Mouse (Mus musculus): ENCODE data around the gene Mrtfa. TPM values are rescaled to one million over a fixed set of nuclear protein-coding genes. Genes with fewer than 3 reads are reported as not detected.
A peak's percentile ranks its signal among the peaks of the same experiment; 100 is the strongest.
"Not testable (repeated sequence)": the region's sequence is repeated elsewhere in the genome, so short reads cannot be mapped to it uniquely, and the experiment has no call there.

The Mrtfa gene
- total RNA-seq (2017), result 10.5 and 13.8 TPM in 2 replicates

DNA sequence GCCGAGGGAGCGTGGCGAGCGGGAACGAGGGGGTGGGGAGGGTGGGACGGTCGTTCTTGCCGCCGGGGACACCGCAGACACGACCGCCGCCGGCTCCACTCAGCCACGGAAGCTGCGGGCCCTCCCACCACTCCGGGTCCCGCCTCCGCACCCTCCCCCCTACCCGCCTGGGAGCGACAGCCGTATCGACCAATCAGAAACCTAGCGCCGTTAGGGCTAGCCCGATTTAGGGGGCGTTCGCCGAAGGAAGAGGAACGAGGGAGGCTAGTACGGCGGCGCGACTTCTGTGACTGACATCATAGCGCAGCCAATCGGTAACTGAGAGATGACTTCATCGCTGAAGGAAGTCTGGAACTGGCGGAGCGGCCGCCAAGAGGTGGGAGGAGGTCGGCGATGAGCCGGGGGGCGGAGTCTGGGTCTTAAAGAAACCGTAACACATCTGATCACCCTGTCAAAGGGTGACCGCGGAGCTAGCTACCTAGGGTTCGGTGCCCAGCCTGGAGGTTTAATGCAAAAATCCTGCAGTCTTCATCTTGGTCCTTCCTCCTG is at the start of gene Mrtfa:
Gene Mrtfa (minus strand): TSS at position 128 of the 549 bp plus-strand sequence.
- peak; percentile 98 for ATAC-seq (replicated peaks; ENCODE audit: low read depth, poor library complexity, severe bottlenecking)

DNA sequence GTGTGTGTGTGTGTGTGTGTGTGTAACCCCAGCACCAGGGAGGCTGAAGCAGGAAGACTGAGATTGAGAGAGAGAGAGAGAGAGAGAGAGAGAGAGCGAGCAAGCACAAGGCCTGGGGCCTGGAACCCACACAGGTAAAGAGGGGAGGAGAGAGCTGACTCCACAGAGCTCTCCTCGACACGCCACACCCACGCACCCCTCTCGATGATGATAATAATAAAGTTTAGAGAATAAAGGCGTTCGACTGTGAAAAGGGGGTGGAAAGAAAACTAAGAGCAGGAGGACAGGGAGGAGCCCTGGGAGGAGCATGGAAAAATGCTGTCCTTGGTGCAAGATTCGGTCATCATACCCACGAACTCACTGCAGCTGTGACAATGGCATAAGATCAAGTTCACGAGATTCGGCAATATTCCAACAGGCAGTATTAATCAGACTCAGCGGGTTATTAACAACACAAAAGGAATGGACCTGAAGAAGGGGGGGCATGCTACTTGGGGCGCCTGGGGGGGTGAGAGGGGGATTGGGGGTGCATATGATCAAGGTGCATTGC is 49.3 kb upstream of the Mrtfa start:
- no peak for ATAC-seq (replicated peaks; ENCODE audit: low read depth, poor library complexity, severe bottlenecking)

DNA sequence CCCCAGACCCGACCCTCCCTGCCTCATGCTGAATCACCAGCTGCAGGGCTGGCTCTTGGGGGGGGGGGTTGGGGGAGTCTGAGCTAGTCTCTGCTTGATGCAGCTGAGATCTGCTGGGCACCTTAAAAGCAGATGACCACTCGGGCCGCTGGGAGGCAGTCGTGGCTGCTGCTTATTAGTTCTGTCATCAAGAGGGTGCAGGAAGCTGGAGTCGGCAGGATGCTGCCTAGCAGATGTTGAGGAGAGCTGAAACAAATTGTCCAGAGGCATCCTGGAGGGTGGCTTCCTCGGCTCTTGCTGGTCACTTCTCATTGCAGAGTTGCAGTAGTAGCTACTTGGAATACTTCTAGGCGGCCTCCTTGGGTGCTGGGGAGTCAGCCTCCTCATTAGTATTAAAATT is 48.7 kb upstream of the Mrtfa start:
- ATAC-seq (replicated peaks; ENCODE audit: low read depth, poor library complexity, severe bottlenecking), result no peak; the same call in 1 of the 2 replicates

GRCm38 (mm10) chr15:81237471-81237870 is 46.9 kb upstream of the Mrtfa start:
- no peak for ATAC-seq (replicated peaks; ENCODE audit: low read depth, poor library complexity, severe bottlenecking)

GRCm38 (mm10) chr15:81236062-81236461 is 45.5 kb upstream of the Mrtfa start:
- ATAC-seq (replicated peaks; ENCODE audit: low read depth, poor library complexity, severe bottlenecking), result no peak

DNA sequence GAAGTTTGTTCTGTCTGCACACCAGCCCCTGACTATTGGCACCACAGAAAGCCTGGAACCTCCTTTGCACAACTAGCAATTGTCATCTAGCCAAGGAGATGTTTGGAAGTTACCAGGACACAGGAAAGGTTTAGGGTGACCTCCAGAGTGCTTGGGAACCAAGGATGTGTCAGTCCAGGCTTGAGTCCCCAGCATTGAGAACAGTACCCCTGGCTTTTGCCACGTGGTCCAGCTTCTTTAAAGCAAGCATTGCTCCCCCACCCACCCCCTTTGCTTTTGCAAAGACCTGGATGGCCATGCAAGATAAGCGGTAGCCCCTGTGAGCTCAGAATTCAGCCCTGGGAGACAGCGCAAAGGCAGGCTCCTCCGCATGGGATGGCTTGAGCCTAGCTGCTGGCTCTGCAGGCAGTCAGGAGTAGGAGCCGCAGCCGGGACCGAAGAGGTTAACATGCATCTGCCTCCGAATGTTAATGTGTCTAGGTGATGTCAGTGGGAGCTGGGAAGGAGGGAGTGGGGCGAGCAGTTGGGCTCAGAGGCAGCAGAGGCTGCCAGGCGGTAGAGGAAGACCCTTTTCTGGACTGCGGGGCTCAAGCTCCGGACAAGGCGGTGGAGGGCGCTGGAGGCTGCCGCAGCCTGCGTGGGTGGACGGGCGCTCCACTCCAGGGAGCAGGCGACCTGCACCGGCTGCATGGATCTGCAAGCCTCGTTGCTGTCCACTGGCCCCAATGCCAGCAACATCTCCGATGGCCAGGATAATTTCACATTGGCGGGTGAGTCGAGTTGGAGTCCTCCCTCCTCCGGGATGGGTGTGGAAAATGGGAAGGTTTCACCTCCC is 44.7 kb upstream of the Mrtfa start, which contains the start of gene Mchr1:
Gene Mchr1 (plus strand): TSS at position 414 of the 835 bp plus-strand sequence.
- peak; percentile 32; the same call in 1 of the 2 replicates for ATAC-seq (replicated peaks; ENCODE audit: low read depth, poor library complexity, severe bottlenecking)

DNA sequence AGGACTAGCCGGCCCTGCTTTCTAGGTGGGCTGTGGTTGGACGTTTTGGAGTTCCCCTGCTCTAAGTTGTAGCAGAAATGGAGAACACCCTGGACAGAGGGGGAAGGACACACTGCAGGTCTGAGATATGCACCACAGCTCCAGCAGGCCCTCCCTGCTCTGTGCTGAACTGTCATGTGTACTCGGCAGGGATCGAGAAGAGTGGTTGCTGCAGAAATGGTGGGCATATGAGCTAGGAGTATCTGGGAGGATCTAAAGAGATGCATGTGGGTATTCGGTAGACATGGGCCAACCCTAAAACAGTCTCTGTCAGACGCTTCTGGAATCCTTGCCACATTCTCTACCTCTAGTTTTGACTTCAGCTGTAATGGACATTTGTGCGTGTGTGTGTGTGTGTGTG is 40.8 kb upstream of the Mrtfa start:
- no peak for ATAC-seq (replicated peaks; ENCODE audit: low read depth, poor library complexity, severe bottlenecking)

- ATAC-seq (replicated peaks; ENCODE audit: low read depth, poor library complexity, severe bottlenecking), result no peak
These were observed 39.2 kb upstream of the Mrtfa start for GRCm38 (mm10) chr15:81229791-81230190.

DNA sequence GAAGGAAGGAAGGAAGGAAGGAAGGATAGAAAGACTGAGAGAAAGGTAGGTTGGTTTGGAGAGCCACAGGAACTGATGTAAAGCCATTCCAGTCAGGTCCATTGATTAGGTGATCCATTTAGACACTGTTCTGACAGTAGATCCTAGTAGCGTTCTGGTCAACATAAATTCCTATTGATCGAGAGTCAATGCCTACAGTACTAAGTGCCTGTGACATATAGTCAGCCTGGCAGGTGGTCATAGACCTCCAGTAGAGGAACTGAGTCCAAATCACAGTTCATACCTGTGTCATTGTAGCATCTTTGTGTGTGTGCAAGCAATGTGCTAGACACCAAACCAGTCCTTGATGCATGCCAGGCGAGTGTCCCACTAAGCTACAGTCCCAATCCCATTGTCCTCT is 37.7 kb upstream of the Mrtfa start:
- no peak for ATAC-seq (replicated peaks; ENCODE audit: low read depth, poor library complexity, severe bottlenecking)

GRCm38 (mm10) chr15:81227275-81227674 is 36.7 kb upstream of the Mrtfa start:
- ATAC-seq (replicated peaks; ENCODE audit: low read depth, poor library complexity, severe bottlenecking), result no peak

- no peak for ATAC-seq (replicated peaks; ENCODE audit: low read depth, poor library complexity, severe bottlenecking)
These were observed 36.2 kb upstream of the Mrtfa start for GRCm38 (mm10) chr15:81226796-81227195.

- no peak for ATAC-seq (replicated peaks; ENCODE audit: low read depth, poor library complexity, severe bottlenecking)
These were observed 35.2 kb upstream of the Mrtfa start for GRCm38 (mm10) chr15:81225732-81226131.

DNA sequence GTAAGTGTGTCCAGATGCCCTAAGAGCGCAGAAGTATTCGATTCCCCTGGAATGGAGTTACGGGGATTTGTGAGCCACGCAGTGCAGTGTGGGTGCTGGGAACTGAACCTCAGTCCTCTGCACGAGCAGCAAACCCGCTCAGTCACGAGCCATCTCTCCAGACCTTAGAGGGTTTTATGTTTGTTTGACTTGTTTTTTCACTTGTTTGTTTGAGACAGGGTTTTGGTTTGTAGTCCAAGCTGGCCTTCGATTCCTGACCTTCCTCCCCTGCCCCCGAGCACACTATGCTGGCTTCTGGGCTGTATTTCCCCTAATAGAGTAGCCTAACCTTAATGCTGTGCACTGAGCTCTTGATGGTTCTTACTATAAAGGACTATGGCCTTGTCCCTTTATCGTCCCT is 34.5 kb upstream of the Mrtfa start:
- no peak for ATAC-seq (replicated peaks; ENCODE audit: low read depth, poor library complexity, severe bottlenecking)

DNA sequence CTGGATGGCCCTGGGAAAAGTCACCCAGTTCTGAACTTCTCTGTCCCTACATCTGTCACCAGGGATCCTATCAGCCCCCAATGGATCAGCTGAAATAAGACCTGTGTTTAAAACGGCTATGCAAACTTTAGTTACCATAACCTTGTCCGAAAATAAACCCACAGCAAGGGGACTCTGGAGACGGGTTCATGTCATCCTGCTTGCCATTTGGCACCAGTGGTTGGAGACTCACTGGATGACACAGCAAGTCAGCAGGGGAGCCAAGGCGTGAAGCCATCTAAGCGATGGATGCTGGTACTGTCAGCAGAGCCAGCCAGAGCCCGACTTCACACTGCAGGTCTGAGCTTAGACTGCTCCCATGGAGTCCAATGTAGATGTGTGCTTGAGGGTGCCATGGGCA is 30.9 kb upstream of the Mrtfa start:
- no peak for ATAC-seq (replicated peaks; ENCODE audit: low read depth, poor library complexity, severe bottlenecking)

DNA sequence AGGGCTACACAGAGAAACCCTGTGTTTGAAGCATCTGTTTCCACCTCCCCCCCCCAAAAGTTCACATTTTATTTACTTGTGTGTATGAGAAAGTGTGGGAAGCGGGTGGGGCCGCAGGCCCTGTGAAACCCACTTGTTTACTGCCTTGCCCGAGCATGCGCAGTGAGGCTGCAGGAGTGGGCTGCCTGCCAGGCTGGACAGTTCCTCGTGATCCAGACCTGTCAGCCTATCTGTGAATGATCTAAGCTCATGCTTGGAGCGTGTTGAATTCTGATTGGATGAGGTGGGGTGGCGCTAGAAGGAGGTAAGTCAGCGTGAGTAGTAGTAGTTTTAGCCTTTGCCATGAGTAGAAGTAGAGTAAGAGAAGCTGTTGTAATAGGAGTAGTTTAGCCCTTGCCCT is 29.5 kb upstream of the Mrtfa start:
- not testable (repeated sequence) for ATAC-seq (replicated peaks; ENCODE audit: low read depth, poor library complexity, severe bottlenecking)

- ATAC-seq (replicated peaks; ENCODE audit: low read depth, poor library complexity, severe bottlenecking), result peak; percentile 45; the same call in 1 of the 2 replicates
These were observed 28.5 kb upstream of the Mrtfa start for GRCm38 (mm10) chr15:81219054-81219453.

GRCm38 (mm10) chr15:81216906-81217653 is 26.5 kb upstream of the Mrtfa start:
- no peak for ATAC-seq (replicated peaks; ENCODE audit: low read depth, poor library complexity, severe bottlenecking)

DNA sequence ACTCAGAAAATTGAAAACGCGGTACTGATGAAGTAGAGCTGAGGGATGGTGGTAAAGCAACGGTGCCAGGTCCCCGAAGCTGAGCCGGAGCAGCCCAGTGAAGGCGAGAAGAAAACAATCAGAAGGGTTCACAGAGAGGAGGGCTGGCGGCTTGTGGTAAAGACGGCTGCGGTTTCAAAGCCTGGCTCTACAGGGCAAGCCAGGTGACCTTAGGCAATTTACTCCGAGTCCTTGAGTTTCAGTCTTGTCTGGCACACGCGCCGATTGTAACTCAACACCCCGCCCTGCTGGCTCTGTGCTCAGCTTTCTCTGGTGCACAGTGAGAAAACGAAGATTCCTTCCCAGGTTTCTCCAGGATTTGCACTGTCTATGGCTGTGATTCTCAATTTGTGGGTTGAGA is 22.4 kb upstream of the Mrtfa start:
- ATAC-seq (replicated peaks; ENCODE audit: low read depth, poor library complexity, severe bottlenecking), result no peak

DNA sequence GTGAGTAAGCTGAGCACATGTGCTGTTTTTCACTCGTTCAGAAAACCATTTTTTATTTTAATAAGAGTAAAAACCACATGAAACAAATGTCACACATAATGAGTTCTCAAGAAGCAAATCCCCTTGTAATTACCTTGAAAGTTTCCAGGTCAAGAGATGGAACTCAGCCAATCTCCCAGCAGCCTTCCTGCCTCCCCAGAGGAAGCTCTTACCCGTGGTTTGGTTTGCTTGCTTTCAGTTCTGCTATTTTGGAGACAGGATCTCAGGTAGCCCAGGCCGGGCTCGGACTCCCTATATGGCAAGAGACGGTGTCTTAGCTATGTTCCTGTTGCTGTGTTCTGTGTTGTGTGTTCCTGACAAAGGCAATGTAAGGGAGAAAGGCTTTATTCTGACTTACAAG is 19.9 kb upstream of the Mrtfa start:
- ATAC-seq (replicated peaks; ENCODE audit: low read depth, poor library complexity, severe bottlenecking), result peak; percentile 69

DNA sequence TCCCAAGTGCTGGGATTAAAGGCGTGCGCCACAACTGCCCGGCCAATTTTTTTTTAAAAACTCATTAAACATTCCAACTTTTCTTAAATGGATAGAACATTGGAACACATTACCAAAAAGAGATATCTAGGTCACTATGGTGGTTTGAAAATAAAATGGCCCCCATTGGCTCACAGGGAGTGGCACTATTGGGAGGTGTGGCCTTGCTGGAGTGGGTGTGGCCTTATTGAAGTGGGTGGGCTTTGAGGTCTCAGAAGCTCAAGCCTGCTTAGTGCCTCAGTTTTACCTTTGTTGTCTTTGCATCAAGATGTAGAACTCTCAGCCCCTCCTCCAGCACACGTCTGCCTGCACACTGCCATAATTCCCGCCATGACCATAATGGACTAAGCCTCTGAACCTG is 11.9 kb upstream of the Mrtfa start:
- no peak for ATAC-seq (replicated peaks; ENCODE audit: low read depth, poor library complexity, severe bottlenecking)
